Mouse (Mus musculus) bone marrow, adult 2 months (tissue): ENCODE measurements around the gene Cckbr. TPM values are rescaled to one million over a fixed set of nuclear protein-coding genes. Genes with fewer than 3 reads are reported as not detected.

Experiments
- H3K27ac ChIP-seq: fragments of 200-500 bp; 2 replicates; pipeline ENCODE4 v1.5.1; 2012; ENCODE audit warnings: low read depth, mild to moderate bottlenecking, control low read depth, inconsistent platforms, low read length; ENCODE audit not compliant: control insufficient read depth, poor library complexity, insufficient read depth
- H3K4me1 ChIP-seq: fragments of 200-500 bp; 2 replicates; pipeline ENCODE4 v1.6.1; 2011; ENCODE audit warnings: low read length; ENCODE audit not compliant: control insufficient read depth, insufficient read depth
- H3K4me3 ChIP-seq: fragments of 200-500 bp; replicated peaks from 2 replicates; pipeline ENCODE3; 2011; ENCODE audit warnings: mild to moderate bottlenecking, low read depth, low read length, control low read depth; ENCODE audit not compliant: control insufficient read depth
- CTCF ChIP-seq: fragments of 200-500 bp; IDR thresholded peaks from 2 replicates; pipeline ENCODE4 v1.5.1; 2011; ENCODE audit warnings: low read length, control low read depth; ENCODE audit not compliant: control insufficient read depth, insufficient read depth
- POLR2A ChIP-seq: fragments of 200-500 bp; IDR thresholded peaks from 2 replicates; pipeline ENCODE4 v1.6.1; 2011; ENCODE audit warnings: low read depth, mild to moderate bottlenecking, control low read depth, low read length, borderline replicate concordance; ENCODE audit not compliant: control insufficient read depth
- WGBS: fragments of 180-500 bp; shearing (Covaris S2); methylation state at CpG from one replicate; pipeline ENCODE4 v1.1.7; 2018; 5-methylcytosine and 5-hydroxymethylcytosine counted together
- polyA plus RNA-seq: library from polyadenylated mRNA; stranded (reverse); fragments of >200 nt; gene quantifications from 2 replicates; pipeline ENCODE4 v1.2.4, GENCODE M21; 2011; ENCODE audit warnings: low replicate concordance; ENCODE audit not compliant: missing spikeins, insufficient read depth, insufficient read length

The Cckbr gene
- polyA plus RNA-seq, result not detected in 2 replicates

- Histone ChIP-seq H3K4me3 (no peak within 1 kb of the TSS), H3K4me1 (no peaks in the 10 kb centered on the region), H3K27ac (no peak within 1 kb of the TSS)
- no peak for TF ChIP-seq CTCF
- TF ChIP-seq POLR2A, result no peak
- 2% methylated on average over 31 of the region's 31 CpGs for WGBS
Measured at GRCm38 (mm10) chr7:105425424-105426043, at the start of gene Cckbr. Gene Cckbr (plus strand): TSS chr7:105425731.

GRCm38 (mm10) chr7:105380329-105380728 lies 45.2 kb upstream of the Cckbr start:
- H3K27ac ChIP-seq, result no peak overlapping the region
- 44% methylated on average over 3 of the region's 3 CpGs for WGBS

GRCm38 (mm10) chr7:105387696-105388095 lies 37.8 kb upstream of the Cckbr start:
- no peak for TF ChIP-seq CTCF
- TF ChIP-seq POLR2A, result no peak
- Histone ChIP-seq H3K4me3 (no peak overlapping the region), H3K27ac (no peak overlapping the region), H3K4me1 (peaks cover 6% of the 10 kb centered on the region; the same call in 1 of the 2 replicates)
- WGBS, result 46% methylated on average over 2 of the region's 2 CpGs

More at GRCm38 (mm10) chr7:105380329-105380728, 45.2 kb upstream of the Cckbr start:
- H3K4me3 ChIP-seq, result no peak overlapping the region
- TF ChIP-seq CTCF (no peak), POLR2A (no peak)
- peaks cover 1% of the 10 kb centered on the region for H3K4me1 ChIP-seq

GRCm38 (mm10) chr7:105390236-105390635 lies 35.3 kb upstream of the Cckbr start:
- H3K27ac ChIP-seq, result peak overlapping the region; percentile 72
- TF ChIP-seq POLR2A (no peak), CTCF (no peak)
- H3K4me1 ChIP-seq, result peaks cover 6% of the 10 kb centered on the region; the same call in 1 of the 2 replicates
- H3K4me3 ChIP-seq, result no peak overlapping the region
- 36% methylated on average over 2 of the region's 2 CpGs for WGBS

GRCm38 (mm10) chr7:105394606-105395005 lies 30.9 kb upstream of the Cckbr start:
- Histone ChIP-seq H3K4me1 (peaks cover 1% of the 10 kb centered on the region; the same call in 1 of the 2 replicates), H3K27ac (no peak overlapping the region), H3K4me3 (no peak overlapping the region)
- WGBS, result 93% methylated on average over 1 of the region's 1 CpGs
- TF ChIP-seq CTCF (no peak), POLR2A (no peak)

GRCm38 (mm10) chr7:105395131-105395820 lies 30.3 kb upstream of the Cckbr start:
- Histone ChIP-seq H3K4me1 (no peaks in the 10 kb centered on the region; the same call in 1 of the 2 replicates), H3K4me3 (no peak overlapping the region), H3K27ac (no peak overlapping the region)
- TF ChIP-seq CTCF (no peak), POLR2A (no peak)

GRCm38 (mm10) chr7:105396126-105396525 lies 29.4 kb upstream of the Cckbr start:
- Histone ChIP-seq H3K4me3 (no peak overlapping the region), H3K4me1 (no peaks in the 10 kb centered on the region; the same call in 1 of the 2 replicates), H3K27ac (no peak overlapping the region; the same call in 1 of the 2 replicates)
- TF ChIP-seq CTCF (no peak), POLR2A (no peak)

GRCm38 (mm10) chr7:105399058-105399934 lies 26.2 kb upstream of the Cckbr start:
- H3K27ac ChIP-seq, result peak overlapping the region; percentile 92
- WGBS, result under 1% methylated on average over 25 of the region's 25 CpGs

More at GRCm38 (mm10) chr7:105399058-105399934, 26.2 kb upstream of the Cckbr start:
- TF ChIP-seq CTCF (no peak; the same call in 1 of the 2 replicates), POLR2A (no peak)
- Histone ChIP-seq H3K4me3 (peak overlapping the region; percentile 84), H3K4me1 (no peaks in the 10 kb centered on the region; the same call in 1 of the 2 replicates)
